8 mouse cellular contexts compared by ENCODE assay signal in the genomic region with DNA sequence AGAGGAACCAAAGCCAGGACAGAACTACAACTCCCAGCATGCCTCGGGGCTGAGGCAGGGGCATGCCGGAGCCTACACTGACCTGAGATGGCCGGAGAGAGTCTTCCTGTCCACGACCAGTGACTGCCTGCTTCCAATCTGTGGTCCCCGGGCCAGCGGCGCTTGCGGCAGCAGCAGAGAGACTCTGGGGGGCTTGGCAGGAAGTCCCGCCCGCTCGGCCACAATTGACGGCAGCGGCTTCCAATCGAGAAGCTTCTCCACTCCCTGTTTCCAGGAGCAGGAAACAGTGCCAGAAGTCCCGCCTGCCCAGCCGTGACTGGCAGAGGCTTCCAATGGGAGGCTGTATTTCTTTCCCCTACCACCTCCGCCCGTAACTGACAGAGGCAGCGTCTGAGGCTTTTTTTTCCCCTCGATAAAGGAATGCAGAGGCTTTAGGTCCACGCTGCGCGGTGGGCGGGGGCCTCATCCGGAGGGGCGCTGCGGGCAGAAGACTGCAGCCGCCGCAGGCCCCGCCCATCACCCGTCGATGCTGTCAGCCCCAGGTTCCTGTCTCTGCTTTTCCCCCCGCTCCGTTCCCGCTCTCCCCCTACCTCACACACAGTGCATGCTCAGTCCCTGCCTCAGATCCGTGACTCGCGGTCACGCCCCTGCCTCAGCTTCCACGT. TPM values are rescaled to one million over a fixed set of nuclear protein-coding genes. Genes with fewer than 3 reads are reported as not detected.
DNase-seq lines count a peak whose midpoint lies in the region; ATAC-seq and TF ChIP-seq lines count a peak whose summit lies in the region.

No protein-coding gene starts in this region.

- peak overlapping the region; percentile 92 for H3K27ac ChIP-seq in heart, embryonic 12.5 days (ENCODE audit: poor library complexity, severe bottlenecking)
- H3K27ac ChIP-seq in kidney, postnatal 0 days: peak overlapping the region; percentile 92
- peak overlapping the region; percentile 96 for H3K27ac ChIP-seq in liver, embryonic 12.5 days
- peak overlapping the region; percentile 95 for H3K27ac ChIP-seq in stomach, embryonic 15.5 days

- H3K36me3 ChIP-seq in heart, embryonic 12.5 days: 0 out of 2 replicates have a peak, but pooled peaks cover under 1% of the 10 kb centered on the region
- H3K36me3 ChIP-seq in kidney, postnatal 0 days (ENCODE audit: insufficient read depth, low read length): no peaks in the 10 kb centered on the region
- H3K36me3 ChIP-seq in liver, embryonic 12.5 days: no peaks in the 10 kb centered on the region
- H3K36me3 ChIP-seq in stomach, embryonic 15.5 days: no peaks in the 10 kb centered on the region

- no peak for TF ChIP-seq CTCF in kidney, postnatal 0 days (IDR thresholded peaks at IDR 0.05; ENCODE audit: low read depth)

- H3K27me3 ChIP-seq in heart, embryonic 12.5 days (replicated peaks): no peaks in the 10 kb centered on the region
- H3K27me3 ChIP-seq in kidney, postnatal 0 days (ENCODE audit: insufficient read depth, low read length): no peaks in the 10 kb centered on the region
- H3K27me3 ChIP-seq in liver, embryonic 12.5 days (replicated peaks): no peaks in the 10 kb centered on the region
- no peaks in the 10 kb centered on the region for H3K27me3 ChIP-seq in stomach, embryonic 15.5 days (replicated peaks)

- H3K4me1 ChIP-seq in heart, embryonic 12.5 days (replicated peaks): no peaks in the 10 kb centered on the region
- no peaks in the 10 kb centered on the region for H3K4me1 ChIP-seq in kidney, postnatal 0 days (replicated peaks; ENCODE audit: insufficient read depth, low read length)
- H3K4me1 ChIP-seq in liver, embryonic 12.5 days: peaks cover 11% of the 10 kb centered on the region
- no peaks in the 10 kb centered on the region for H3K4me1 ChIP-seq in stomach, embryonic 15.5 days

- H3K9ac ChIP-seq in heart, embryonic 12.5 days: peak overlapping the region; percentile 78
- peak overlapping the region; percentile 55 for H3K9ac ChIP-seq in kidney, postnatal 0 days (ENCODE audit: low read depth, low read length)
- H3K9ac ChIP-seq in liver, embryonic 12.5 days: peak overlapping the region; percentile 73
- H3K9ac ChIP-seq in stomach, embryonic 15.5 days: no peak overlapping the region

- peak; percentile 96 for DNase-seq in CD4-positive helper T cell, adult 2 months (ENCODE audit: low read depth, low spot score)
- peak; percentile 94 for DNase-seq in brain, embryonic 18.5 days (ENCODE audit: low read depth, low spot score)
- DNase-seq in kidney, postnatal 0 days (ENCODE audit: low spot score): peak; percentile 98
- DNase-seq in natural killer cell, adult 2 months (ENCODE audit: low spot score in 2 of 2): peak; percentile 94 to 95

- H3K4me2 ChIP-seq in heart, embryonic 12.5 days: peak overlapping the region; percentile 78
- peak overlapping the region; percentile 67 for H3K4me2 ChIP-seq in kidney, postnatal 0 days (ENCODE audit: low read length)
- peak overlapping the region; percentile 89 for H3K4me2 ChIP-seq in liver, embryonic 12.5 days
- H3K4me2 ChIP-seq in stomach, embryonic 15.5 days: peak overlapping the region; percentile 72

- peak; percentile 61 for ATAC-seq in erythroid progenitor cell, adult 5-6 weeks (replicated peaks; ENCODE audit: low FRiP score, poor library complexity, severe bottlenecking)
- peak; percentile 70 for ATAC-seq in heart, embryonic 12.5 days (ENCODE audit: insufficient number of reproducible peaks, low FRiP score)
- ATAC-seq in kidney, postnatal 0 days (replicated peaks; ENCODE audit: low FRiP score, low read depth): peak; percentile 75
- ATAC-seq in liver, embryonic 12.5 days: peak; percentile 77
- peak; percentile 65 for ATAC-seq in stomach, embryonic 15.5 days (ENCODE audit: insufficient read depth, low FRiP score, low read depth)

- WGBS in heart, embryonic 12.5 days: under 1% methylated on average over 40 of the region's 40 CpGs
- WGBS in kidney, postnatal 0 days: under 1% methylated on average over 35 of the region's 40 CpGs
- WGBS in liver, embryonic 12.5 days (ENCODE audit: insufficient replicate concordance): 0% methylated on average over 40 of the region's 40 CpGs
- WGBS in stomach, embryonic 15.5 days: under 1% methylated on average over 37 of the region's 40 CpGs

- peaks cover 3% of the 10 kb centered on the region for H3K9me3 ChIP-seq in heart, embryonic 12.5 days (replicated peaks)
- H3K9me3 ChIP-seq in kidney, postnatal 0 days (replicated peaks; ENCODE audit: low read length): no peaks in the 10 kb centered on the region
- H3K9me3 ChIP-seq in liver, embryonic 12.5 days (replicated peaks): peaks cover 3% of the 10 kb centered on the region
- no peaks in the 10 kb centered on the region for H3K9me3 ChIP-seq in stomach, embryonic 15.5 days

- H3K4me3 ChIP-seq in heart, embryonic 12.5 days: peak overlapping the region; percentile 59
- H3K4me3 ChIP-seq in kidney, postnatal 0 days (replicated peaks; ENCODE audit: low read depth, low read length): peak overlapping the region; percentile 53
- peak overlapping the region; percentile 69 for H3K4me3 ChIP-seq in liver, embryonic 12.5 days
- H3K4me3 ChIP-seq in stomach, embryonic 15.5 days (replicated peaks): peak overlapping the region; percentile 60

RNA-seq across cellular contexts. Expression of a gene that starts 30.8 kb away (rescaled TPM):
- total RNA-seq in erythroid progenitor cell, adult 5-6 weeks (2015; ENCODE audit: low replicate concordance): 41.9 and 44.7 TPM in 2 replicates
- 40.9 and 62.9 TPM in 2 replicates for total RNA-seq in erythroid progenitor cell, adult 5-6 weeks (2017; ENCODE audit: low replicate concordance)
- 23.5 and 23.8 TPM in 2 replicates for polyA plus RNA-seq in heart, embryonic 12.5 days (2016; fragmentation: Nextera tagmentation; extraction: Ambion mirVana)
- polyA plus RNA-seq in kidney, postnatal 0 days (2015; fragmentation: Nextera tagmentation; extraction: Ambion mirVana): 15.9 and 16.1 TPM in 2 replicates
- 15.8 and 17.6 TPM in 2 replicates for polyA plus RNA-seq in liver, embryonic 12.5 days (2016; fragmentation: Nextera tagmentation; extraction: Ambion mirVana)
- polyA plus RNA-seq in stomach, embryonic 15.5 days (2015; fragmentation: Nextera tagmentation; extraction: Ambion mirVana): 16.1 and 18.0 TPM in 2 replicates

Comparison
In these comparisons a context has a peak if more than half of its experiments do, and no peak if none do; other contexts are left out.
1. Peak in every context shown above with its lines: DNase-seq, ATAC-seq, H3K4me3 ChIP-seq and H3K27ac ChIP-seq.